Mouse (Mus musculus) limb, embryonic 13.5 days (tissue): ENCODE data around the gene Triap1. TPM values are rescaled to one million over a fixed set of nuclear protein-coding genes. Genes with fewer than 3 reads are reported as not detected.

ENCODE experiments used
- ATAC-seq: fragments of 200-750 bp; cut with Nextera tagmentation; 2 replicates; pipeline ENCODE4 v1.8.0; 2017; ENCODE audit warnings: low read depth, moderate number of reproducible peaks, moderate TSS enrichment; ENCODE audit not compliant: low FRiP score
- H3K27ac ChIP-seq: fragments of 300-500 bp; sonication (generic); 2 replicates; pipeline ENCODE4 v1.5.1; 2015; ENCODE audit warnings: inconsistent platforms, mild to moderate bottlenecking, moderate library complexity
- H3K27me3 ChIP-seq: fragments of 300-500 bp; sonication (generic); 2 replicates; pipeline ENCODE4 v1.6.1; 2015; ENCODE audit warnings: mild to moderate bottlenecking, inconsistent platforms
- H3K36me3 ChIP-seq: fragments of 300-500 bp; sonication (generic); 2 replicates; pipeline ENCODE4 v1.6.1; 2015; ENCODE audit warnings: inconsistent platforms, mild to moderate bottlenecking, moderate library complexity
- H3K4me1 ChIP-seq: fragments of 300-500 bp; sonication (generic); 2 replicates; pipeline ENCODE4 v1.6.1; 2015; ENCODE audit warnings: inconsistent platforms
- H3K4me2 ChIP-seq: fragments of 300-500 bp; sonication (generic); replicated peaks from 2 replicates; pipeline ENCODE4 v1.6.1; 2015; ENCODE audit warnings: inconsistent platforms, mild to moderate bottlenecking, moderate library complexity
- H3K4me3 ChIP-seq: fragments of 300-500 bp; sonication (generic); 2 replicates; pipeline ENCODE4 v1.5.1; 2015; ENCODE audit warnings: moderate library complexity, mild to moderate bottlenecking, inconsistent platforms
- H3K9ac ChIP-seq: fragments of 300-500 bp; sonication (generic); 2 replicates; pipeline ENCODE4 v1.6.1; 2015; ENCODE audit warnings: mild to moderate bottlenecking, inconsistent platforms
- H3K9me3 ChIP-seq: fragments of 300-500 bp; sonication (generic); 2 replicates; pipeline ENCODE4 v1.6.1; 2016; ENCODE audit warnings: inconsistent platforms
- WGBS: fragments of 180-500 bp; shearing (Covaris S2); methylation state at CpG from one replicate; pipeline ENCODE4 v1.1.7; 2015; 5-methylcytosine and 5-hydroxymethylcytosine counted together
- polyA plus RNA-seq: library from polyadenylated mRNA; unstranded; fragments of >200 nt; fragmentation: Nextera tagmentation; extraction: Ambion mirVana; gene quantifications from 2 replicates; pipeline ENCODE4 v1.2.1, GENCODE M21; 2015

The Triap1 gene
- polyA plus RNA-seq, 1 experiment from 2014 or later: 62.1 TPM

- peak overlapping the region; percentile 48 for H3K4me2 ChIP-seq
- WGBS: 6% methylated on average over 14 of the region's 14 CpGs
- ATAC-seq: peak; percentile 49
- no peak overlapping the region for H3K4me3 ChIP-seq
- H3K4me1 ChIP-seq: peaks cover 50% of the 10 kb centered on the region
- no peaks in the 10 kb centered on the region for H3K27me3 ChIP-seq
- peak overlapping the region; percentile 53 for H3K9ac ChIP-seq
- H3K36me3 ChIP-seq: no peaks in the 10 kb centered on the region
- no peaks in the 10 kb centered on the region for H3K9me3 ChIP-seq
- H3K27ac ChIP-seq: peak overlapping the region; percentile 90
Observed at GRCm38 (mm10) chr5:115316968-115317644, 23.9 kb upstream of the Triap1 start.

- WGBS: 2% methylated on average over 10 of the region's 10 CpGs
- H3K27me3 ChIP-seq: no peaks in the 10 kb centered on the region
- H3K9ac ChIP-seq: no peak overlapping the region
- peak overlapping the region; percentile 3; the same call in 1 of the 2 replicates for H3K4me3 ChIP-seq
- H3K4me2 ChIP-seq: peak overlapping the region; percentile 48
- peak overlapping the region; percentile 90 for H3K27ac ChIP-seq
- H3K9me3 ChIP-seq: no peaks in the 10 kb centered on the region
- peak; percentile 63 for ATAC-seq
- H3K4me1 ChIP-seq: peaks cover 49% of the 10 kb centered on the region
- H3K36me3 ChIP-seq: no peaks in the 10 kb centered on the region
Observed at GRCm38 (mm10) chr5:115317645-115318328, 23.2 kb upstream of the Triap1 start.

DNA sequence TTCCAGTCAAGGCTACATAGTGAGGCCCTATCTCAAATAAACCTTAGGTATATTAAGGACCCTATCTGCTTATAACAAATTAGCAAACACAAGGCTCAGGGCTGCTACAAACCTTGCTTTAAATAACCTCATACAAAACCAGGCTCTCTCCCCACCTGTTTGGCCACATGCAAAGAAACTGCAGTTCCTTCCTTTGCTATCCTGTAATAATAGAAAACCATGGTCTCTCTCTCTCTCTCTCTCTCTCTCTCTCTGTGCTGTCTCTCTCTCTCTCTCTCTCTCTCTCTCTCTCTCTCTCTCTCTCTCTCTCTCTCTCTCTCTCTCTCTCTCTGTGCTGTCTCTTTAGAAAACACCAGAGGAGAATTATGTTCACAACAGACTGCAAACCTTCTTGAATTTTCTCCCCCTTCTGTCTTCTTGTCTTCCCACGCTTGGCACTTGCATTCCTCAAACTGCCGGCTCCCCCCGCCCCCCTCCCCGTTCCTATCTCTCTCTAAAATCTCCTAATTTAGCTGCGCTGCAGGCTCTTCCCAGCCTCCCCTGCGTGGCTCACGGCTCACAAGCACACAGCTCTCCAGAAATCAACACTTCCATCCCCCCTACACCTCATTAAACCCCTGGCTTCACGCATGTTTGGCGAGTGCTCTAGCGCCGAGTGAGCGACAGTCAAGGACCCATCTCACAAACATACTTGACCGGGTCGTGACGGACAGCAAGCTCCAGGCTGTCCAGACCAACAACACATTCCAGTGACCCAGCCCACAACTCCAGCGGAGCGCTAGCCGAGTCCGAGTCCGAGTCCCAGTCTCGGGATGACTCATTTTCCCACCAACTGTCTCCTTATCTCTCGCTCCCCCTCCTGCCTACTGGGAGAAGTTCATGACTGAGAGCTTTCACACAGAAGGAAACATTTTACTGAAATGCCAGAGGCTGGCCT, 21.8 kb upstream of the Triap1 start:
- H3K9me3 ChIP-seq: no peaks in the 10 kb centered on the region
- H3K4me3 ChIP-seq: peak overlapping the region; percentile 43
- H3K4me2 ChIP-seq: peak overlapping the region; percentile 75
- ATAC-seq: peak; percentile 52
- no peaks in the 10 kb centered on the region for H3K27me3 ChIP-seq
- under 1% methylated on average over 22 of the region's 22 CpGs for WGBS
- H3K27ac ChIP-seq: peak overlapping the region; percentile 67
- H3K9ac ChIP-seq: peak overlapping the region; percentile 62
- H3K4me1 ChIP-seq: peaks cover 37% of the 10 kb centered on the region
- H3K36me3 ChIP-seq: no peaks in the 10 kb centered on the region

DNA sequence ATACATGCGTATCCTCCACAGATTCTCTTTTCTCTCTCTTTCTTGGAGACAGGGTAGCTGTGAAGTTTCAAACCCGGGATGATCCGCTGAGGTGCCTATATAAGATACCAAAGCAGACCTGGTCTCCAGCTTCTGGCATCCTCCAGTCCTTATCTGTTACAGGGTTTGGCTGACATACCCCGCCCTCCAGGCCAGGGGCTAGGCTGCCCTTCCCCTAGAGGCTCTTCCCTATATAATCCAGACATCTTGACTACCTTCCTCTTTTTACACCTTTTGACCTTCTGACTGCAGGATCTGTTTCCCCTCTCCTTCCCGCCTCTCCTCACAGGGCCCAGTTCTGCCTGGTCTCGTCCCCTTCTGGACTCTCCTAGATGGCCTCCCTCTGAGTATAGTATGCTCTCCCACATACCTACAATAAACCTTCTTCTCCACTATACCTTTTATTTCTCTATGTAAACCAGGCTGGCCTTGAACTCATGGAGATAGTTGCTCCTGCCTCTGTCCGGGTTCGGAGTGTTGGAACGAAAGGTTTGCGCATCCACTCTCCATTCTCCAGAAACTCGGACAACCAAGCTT, 14.7 kb upstream of the Triap1 start:
- Histone ChIP-seq H3K27ac (peak overlapping the region; percentile 91; the same call in 1 of the 2 replicates), H3K36me3 (peaks cover 16% of the 10 kb centered on the region), H3K4me1 (peaks cover 33% of the 10 kb centered on the region), H3K4me2 (peak overlapping the region; percentile 91), H3K9ac (peak overlapping the region; percentile 96), H3K9me3 (no peaks in the 10 kb centered on the region), H3K27me3 (no peaks in the 10 kb centered on the region), H3K4me3 (peak overlapping the region; percentile 98)
- WGBS: 26% methylated on average over 11 of the region's 11 CpGs
- ATAC-seq: peak; percentile 9; the same call in 1 of the 2 replicates

GRCm38 (mm10) chr5:115326875-115327609, 14.0 kb upstream of the Triap1 start, which contains the start of gene Srsf9:
Gene Srsf9, plus strand, starts transcription at chr5:115327177.
- H3K36me3 ChIP-seq: peaks cover 23% of the 10 kb centered on the region
- peak within 1 kb of the TSS; percentile 98 for H3K4me3 ChIP-seq
- H3K27ac ChIP-seq: peak within 1 kb of the TSS; percentile 91
- H3K4me1 ChIP-seq: peaks cover 33% of the 10 kb centered on the region
- peak within 1 kb of the TSS; percentile 96 for H3K9ac ChIP-seq
- WGBS: under 1% methylated on average over 74 of the region's 97 CpGs
- ATAC-seq: peak; percentile 88
- H3K9me3 ChIP-seq: no peaks in the 10 kb centered on the region
- H3K27me3 ChIP-seq: no peaks in the 10 kb centered on the region
- peak within 1 kb of the TSS; percentile 91 for H3K4me2 ChIP-seq

DNA sequence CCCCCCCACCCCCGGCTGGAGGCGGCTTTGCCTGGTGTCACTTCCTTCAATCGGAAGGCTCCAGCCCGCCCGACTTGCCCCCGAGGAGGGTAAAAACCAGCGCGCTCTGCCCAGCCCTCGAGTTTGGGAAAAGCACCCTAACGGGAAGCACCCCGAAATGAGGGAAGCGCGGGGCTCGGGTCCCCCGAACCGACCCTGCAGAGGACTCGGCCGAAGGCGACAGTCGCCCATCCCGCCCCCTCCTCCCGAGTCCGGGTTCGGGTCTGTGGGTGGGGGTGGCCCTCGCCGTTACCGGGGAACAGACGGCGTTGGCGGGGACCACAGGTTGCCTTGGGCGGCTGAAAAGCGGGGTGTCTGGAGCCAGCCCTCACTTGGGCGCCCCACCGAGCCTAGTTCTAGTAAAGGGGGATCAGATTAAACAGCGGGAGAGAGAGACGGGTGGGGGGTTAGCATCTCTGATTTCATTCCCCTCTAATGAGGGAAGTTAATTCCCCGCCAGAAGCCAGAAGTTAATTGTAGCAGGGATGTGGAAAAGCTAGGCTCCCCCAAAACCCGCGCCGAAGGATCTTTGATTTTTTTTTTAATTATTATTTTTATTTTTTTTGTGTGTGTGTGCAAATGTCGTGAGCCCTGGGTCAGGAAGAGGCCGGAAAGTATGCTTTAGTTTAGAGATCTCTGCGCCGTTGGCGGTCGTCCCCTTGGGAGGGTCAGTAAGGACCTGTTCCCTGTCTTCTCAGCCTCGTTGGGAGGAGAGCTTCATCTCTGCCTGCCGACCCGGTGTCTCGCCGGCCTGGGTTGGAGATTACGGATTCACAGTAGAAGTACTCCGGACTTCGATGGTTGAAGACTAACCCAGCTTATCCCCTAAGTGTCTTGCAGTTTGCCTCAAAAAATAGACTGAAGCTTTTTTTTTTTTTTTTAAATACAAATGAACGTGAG, 13.1 kb upstream of the Triap1 start:
- Histone ChIP-seq H3K4me2 (peak overlapping the region; percentile 91), H3K4me1 (peaks cover 33% of the 10 kb centered on the region), H3K27ac (peak overlapping the region; percentile 91; the same call in 1 of the 2 replicates), H3K9me3 (no peaks in the 10 kb centered on the region), H3K36me3 (peaks cover 31% of the 10 kb centered on the region), H3K27me3 (no peaks in the 10 kb centered on the region), H3K9ac (peak overlapping the region; percentile 96), H3K4me3 (peak overlapping the region; percentile 98)
- peak; percentile 31; the same call in 1 of the 2 replicates for ATAC-seq
- under 1% methylated on average over 48 of the region's 55 CpGs for WGBS

- H3K4me2 ChIP-seq: no peak overlapping the region
- peaks cover 62% of the 10 kb centered on the region for H3K36me3 ChIP-seq
- H3K4me1 ChIP-seq: peaks cover 28% of the 10 kb centered on the region
- ATAC-seq: no peak
- no peak overlapping the region for H3K27ac ChIP-seq
- H3K4me3 ChIP-seq: no peak overlapping the region
- WGBS: 87% methylated on average over 9 of the region's 9 CpGs
- H3K27me3 ChIP-seq: no peaks in the 10 kb centered on the region
- H3K9ac ChIP-seq: no peak overlapping the region
- H3K9me3 ChIP-seq: no peaks in the 10 kb centered on the region
Observed at GRCm38 (mm10) chr5:115330955-115331354, 10.1 kb upstream of the Triap1 start.

GRCm38 (mm10) chr5:115333626-115334025, 7.4 kb upstream of the Triap1 start:
- Histone ChIP-seq H3K36me3 (peaks cover 68% of the 10 kb centered on the region), H3K4me1 (peaks cover 18% of the 10 kb centered on the region), H3K27ac (no peak overlapping the region), H3K27me3 (no peaks in the 10 kb centered on the region), H3K4me3 (no peak overlapping the region), H3K9ac (no peak overlapping the region), H3K4me2 (no peak overlapping the region), H3K9me3 (no peaks in the 10 kb centered on the region)
- 87% methylated on average over 3 of the region's 3 CpGs for WGBS
- no peak for ATAC-seq

DNA sequence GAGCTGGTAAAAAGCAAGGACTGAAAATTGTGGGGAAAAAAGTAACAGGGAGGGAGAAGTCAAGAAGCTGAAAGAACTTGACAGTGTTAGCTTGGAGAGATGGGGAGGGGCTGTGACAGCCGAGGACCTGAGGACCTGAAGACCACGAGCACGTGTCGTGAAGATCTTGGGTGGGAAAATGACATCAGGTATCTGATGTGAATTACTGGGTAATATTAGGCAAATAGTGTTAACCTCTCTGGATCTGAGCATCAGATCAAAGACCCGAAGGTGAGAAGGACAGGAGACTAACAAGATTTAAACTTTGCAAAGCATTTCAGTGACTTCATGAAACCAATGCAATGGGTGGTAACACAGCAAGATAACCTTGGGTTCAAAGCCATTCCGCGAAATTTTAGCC, 1.0 kb upstream of the Triap1 start:
- no peaks in the 10 kb centered on the region for H3K27me3 ChIP-seq
- H3K27ac ChIP-seq: no peak overlapping the region
- peak overlapping the region; percentile 73 for H3K4me3 ChIP-seq
- H3K4me2 ChIP-seq: peak overlapping the region; percentile 81
- H3K9ac ChIP-seq: peak overlapping the region; percentile 89
- WGBS: 20% methylated on average over 7 of the region's 7 CpGs
- no peak for ATAC-seq
- H3K36me3 ChIP-seq: peaks cover 45% of the 10 kb centered on the region
- peaks cover 24% of the 10 kb centered on the region for H3K4me1 ChIP-seq
- H3K9me3 ChIP-seq: no peaks in the 10 kb centered on the region
